Comparison of ENCODE assay signal across 9 mouse cellular contexts in the genomic region with DNA sequence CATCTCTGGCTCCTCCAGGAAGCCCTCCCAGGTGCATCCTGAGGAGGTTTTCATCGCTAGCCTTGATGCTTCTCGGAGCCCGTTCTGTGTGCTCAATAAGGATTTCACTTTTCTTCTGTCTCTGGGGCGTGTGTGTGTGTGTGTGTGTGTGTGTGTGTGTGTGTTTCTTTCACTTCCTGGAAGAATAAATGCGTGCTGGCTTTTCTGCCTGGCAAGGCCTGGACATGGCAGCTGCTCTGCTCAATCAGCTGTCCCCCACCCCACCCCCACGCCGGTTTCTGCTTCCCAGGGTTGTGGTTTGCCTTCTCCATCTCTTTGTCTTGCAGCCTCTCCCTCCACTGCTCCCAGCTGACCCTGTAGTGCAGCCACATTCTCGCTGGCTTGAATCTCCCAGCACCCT. TPM values are rescaled to one million over a fixed set of nuclear protein-coding genes. Genes with fewer than 3 reads are reported as not detected.
A peak's percentile ranks its signal among the peaks of the same experiment; 100 is the strongest.
DNase-seq lines count a peak whose midpoint lies in the region; ATAC-seq and TF ChIP-seq lines count a peak whose summit lies in the region.
"Had no signal": no experiment of that assay in that cellular context is flagged by ENCODE, and none has a peak within 500 bp of the region (broad histone marks: within the 10 kb centered on the region; RNA-seq: fewer than 3 reads in every experiment).

No protein-coding gene starts in this region.

- 0 out of 2 replicates have a peak overlapping the region, but pooled peaks have one; percentile 15 for H3K9ac ChIP-seq in midbrain, embryonic 12.5 days (replicated peaks)

- H3K27me3 ChIP-seq in forebrain, embryonic 10.5 days (ENCODE audit: poor library complexity, severe bottlenecking): peaks cover 76% of the 10 kb centered on the region
- peaks cover 20% of the 10 kb centered on the region; the same call in 1 of the 2 replicates for H3K27me3 ChIP-seq in midbrain, embryonic 12.5 days

- H3K4me2 ChIP-seq in midbrain, embryonic 12.5 days (replicated peaks): no peak overlapping the region

- H3K36me3 ChIP-seq in forebrain, embryonic 10.5 days (replicated peaks): no peaks in the 10 kb centered on the region
- no peaks in the 10 kb centered on the region for H3K36me3 ChIP-seq in midbrain, embryonic 12.5 days

- ATAC-seq in midbrain, embryonic 12.5 days (ENCODE audit: low FRiP score, low read depth): no peak

- no peaks in the 10 kb centered on the region for H3K9me3 ChIP-seq in forebrain, embryonic 10.5 days
- no peaks in the 10 kb centered on the region for H3K9me3 ChIP-seq in midbrain, embryonic 12.5 days

- DNase-seq in gastrocnemius, adult 2 months: peak; percentile 63
- DNase-seq in gastrocnemius, adult 8-10 months (ENCODE audit: low spot score in 2 of 2): no peak
- DNase-seq in A20 (ENCODE audit: low read depth, low spot score) (peak; percentile 43), MN1 (ENCODE audit: low spot score) (no peak)
- no peak for DNase-seq in forebrain, embryonic 10.5 days (ENCODE audit: extremely low spot score, low spot score)
- DNase-seq in B cell, adult 2 months: no peak
- DNase-seq in kidney, adult 11 months: no peak

- intact Hi-C loops in gastrocnemius, adult 2 months (cut with DNase I): no loop called here

- no peak overlapping the region for H3K27ac ChIP-seq in gastrocnemius, adult 2 months
- peak overlapping the region; percentile 75 for H3K27ac ChIP-seq in forebrain, embryonic 10.5 days
- peak overlapping the region; percentile 64 for H3K27ac ChIP-seq in midbrain, embryonic 12.5 days (replicated peaks)
- H3K27ac ChIP-seq: kidney, postnatal 0 days had no signal

- WGBS in forebrain, embryonic 10.5 days: 54% methylated on average over 8 of the region's 8 CpGs
- 35% methylated on average over 8 of the region's 8 CpGs for WGBS in midbrain, embryonic 12.5 days

- H3K4me1 ChIP-seq in forebrain, embryonic 10.5 days: peaks cover 54% of the 10 kb centered on the region
- peaks cover 58% of the 10 kb centered on the region for H3K4me1 ChIP-seq in midbrain, embryonic 12.5 days

- no peak for TF ChIP-seq CTCF in gastrocnemius, adult 2 months (IDR thresholded peaks at IDR 0.05)

- H3K4me3 ChIP-seq in gastrocnemius, adult 2 months: no peak overlapping the region
- H3K4me3 ChIP-seq in forebrain, embryonic 10.5 days: no peak overlapping the region
- no peak overlapping the region for H3K4me3 ChIP-seq in midbrain, embryonic 12.5 days

RNA-seq across cellular contexts. Expression of a gene that starts 4.3 kb away (rescaled TPM):
- total RNA-seq in gastrocnemius, adult 2 months (2021): 1 to 10 TPM; 6.7 to 8.7 TPM
- total RNA-seq in gastrocnemius, adult 8-10 months (2022): 1 to 10 TPM; 2.8 to 5.2 (median 3.9) TPM
- polyA plus RNA-seq in forebrain, embryonic 10.5 days (2016; fragmentation: Nextera tagmentation; extraction: Ambion mirVana): 9.7 and 10.0 TPM in 2 replicates
- polyA plus RNA-seq in midbrain, embryonic 12.5 days (2016; fragmentation: Nextera tagmentation; extraction: Ambion mirVana): 28.9 and 34.0 TPM in 2 replicates

Comparison
In these comparisons a context has a peak if more than half of its experiments do, and no peak if none do; other contexts are left out.
1. DNase-seq: peak in gastrocnemius, adult 2 months (single experiment) and A20 (single experiment); none in gastrocnemius, adult 8-10 months (0 of 2), forebrain, embryonic 10.5 days (single experiment), MN1 (single experiment), B cell, adult 2 months (0 of 2) and kidney, adult 11 months (single experiment).